Mouse (Mus musculus) urinary bladder, postnatal 14 days (tissue): ENCODE data around the gene H2-T3.
"Not testable (repeated sequence)": the region's sequence is repeated elsewhere in the genome, so short reads cannot be mapped to it uniquely, and the experiment has no call there.

ENCODE experiments used
- DNase-seq: peaks from one replicate; pipeline ENCODE4 v3.0.0; 2021; ENCODE audit warnings: low spot score

The H2-T3 gene

DNA sequence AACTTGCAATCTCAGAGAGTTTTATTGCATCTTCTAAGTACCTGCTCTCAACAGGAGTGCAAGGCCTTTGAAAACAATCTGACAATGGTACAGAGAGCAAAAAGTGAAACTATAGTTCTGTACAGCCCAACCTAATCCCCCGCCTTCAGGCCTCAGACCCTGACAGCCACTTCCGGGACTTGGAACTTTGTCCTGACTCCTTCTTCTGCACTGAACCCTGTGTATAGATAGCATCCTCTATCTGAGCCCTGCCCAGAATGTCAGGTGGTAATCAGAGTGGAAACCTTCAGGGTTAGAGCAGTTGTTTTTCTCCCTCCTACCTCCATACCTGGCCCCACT lies at the start of gene H2-T3:
Gene H2-T3, minus strand, starts transcription at position 119 of the 339 bp plus-strand sequence.
- no peak for DNase-seq

DNA sequence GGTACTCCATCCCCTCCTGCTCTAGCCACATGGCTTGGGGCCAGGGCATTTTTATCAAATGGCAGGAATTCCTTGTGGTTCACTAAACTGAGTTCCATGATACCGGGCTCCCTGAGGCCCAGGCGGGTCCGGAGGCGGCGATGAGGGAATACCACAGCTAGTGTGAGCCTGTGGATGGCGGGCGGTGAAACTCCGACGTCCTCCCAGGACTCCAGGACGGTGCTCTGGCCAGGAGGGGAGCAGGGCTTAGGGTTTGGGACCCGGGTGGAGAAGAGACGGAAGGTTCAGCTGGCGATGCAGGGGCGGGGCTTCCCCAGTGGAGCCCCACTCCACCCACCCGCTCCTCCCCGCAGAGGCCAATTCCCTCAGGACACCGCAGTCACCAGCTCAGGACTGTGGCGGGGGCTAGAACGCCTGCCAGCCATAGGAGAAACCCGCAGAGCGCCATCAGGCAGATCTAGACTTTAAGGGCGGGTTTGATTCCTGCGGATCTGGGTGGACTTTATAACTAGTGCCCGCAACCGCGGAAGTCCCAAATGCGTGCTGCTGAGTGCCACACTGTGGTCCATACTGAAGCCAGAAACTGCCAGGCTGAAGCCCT lies 47.3 kb upstream of the H2-T3 start:
- DNase-seq: no peak

DNA sequence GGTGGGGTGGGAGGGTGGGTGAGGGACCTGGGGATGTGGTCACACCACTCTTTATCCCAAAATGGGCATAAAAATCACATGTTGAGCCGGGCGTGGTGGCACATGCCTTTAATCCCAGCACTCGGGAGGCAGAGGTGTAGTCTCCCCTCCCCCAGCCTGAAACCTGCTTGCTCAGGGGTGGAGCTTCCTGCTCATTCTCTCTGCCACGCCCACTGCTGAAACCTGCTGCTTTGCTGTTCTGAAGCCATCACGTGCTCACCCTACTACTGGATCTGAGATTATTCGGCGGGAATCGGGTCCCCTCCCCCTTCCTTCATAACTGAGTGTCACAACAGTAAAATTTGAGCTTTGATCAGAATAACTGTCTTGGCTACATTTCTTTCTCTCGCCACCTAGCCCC lies 45.2 kb upstream of the H2-T3 start:
- DNase-seq: peak; percentile 46

DNA sequence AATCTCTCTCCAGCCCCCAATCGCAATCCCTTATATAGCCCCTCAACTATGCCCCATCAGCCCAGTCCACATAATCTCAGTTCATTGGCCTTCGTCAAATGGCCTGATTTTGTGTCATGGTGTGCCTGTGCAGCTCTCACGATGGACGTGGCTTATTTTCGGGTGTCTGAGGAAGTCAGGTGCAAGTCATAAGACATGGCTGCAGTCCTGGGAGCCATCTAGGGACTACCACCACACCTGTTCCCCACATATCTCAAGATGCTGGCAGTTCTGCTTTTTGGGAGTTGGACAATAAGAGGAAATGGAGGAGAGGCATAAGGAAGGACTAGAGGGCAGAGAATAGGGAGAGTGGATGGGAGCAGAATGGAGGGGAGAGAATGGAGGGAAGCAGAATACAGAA lies 43.5 kb upstream of the H2-T3 start:
- no peak for DNase-seq

DNA sequence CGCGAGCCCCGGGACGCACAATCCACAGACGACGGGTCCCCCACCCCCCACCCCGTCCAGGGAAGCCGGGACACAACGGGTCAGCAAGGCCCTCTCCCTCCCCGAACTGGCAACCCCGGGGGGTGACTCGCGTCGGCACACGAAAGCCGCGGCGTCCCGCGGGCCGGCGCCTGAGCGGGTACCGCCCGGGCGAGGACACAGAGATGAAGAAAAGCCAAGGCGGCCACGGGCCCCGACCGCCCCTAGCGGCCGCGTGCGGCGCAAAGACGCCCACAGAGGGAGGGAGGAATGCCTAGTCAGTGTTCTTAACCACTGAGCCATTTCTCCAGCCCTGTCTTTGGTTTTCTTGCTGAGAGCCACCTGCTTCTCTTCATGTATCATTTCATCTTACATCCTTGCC lies 41.2 kb upstream of the H2-T3 start:
- DNase-seq: peak; percentile 71

- no peak for DNase-seq
These were observed 39.0 kb upstream of the H2-T3 start for GRCm38 (mm10) chr17:36229046-36229445.

GRCm38 (mm10) chr17:36226921-36227320 lies 36.8 kb upstream of the H2-T3 start:
- DNase-seq: peak; percentile 28

- peak; percentile 18 for DNase-seq
These were observed 35.2 kb upstream of the H2-T3 start for GRCm38 (mm10) chr17:36225231-36225824.

- DNase-seq: no peak
These were observed 34.4 kb upstream of the H2-T3 start for GRCm38 (mm10) chr17:36224451-36224850.

DNA sequence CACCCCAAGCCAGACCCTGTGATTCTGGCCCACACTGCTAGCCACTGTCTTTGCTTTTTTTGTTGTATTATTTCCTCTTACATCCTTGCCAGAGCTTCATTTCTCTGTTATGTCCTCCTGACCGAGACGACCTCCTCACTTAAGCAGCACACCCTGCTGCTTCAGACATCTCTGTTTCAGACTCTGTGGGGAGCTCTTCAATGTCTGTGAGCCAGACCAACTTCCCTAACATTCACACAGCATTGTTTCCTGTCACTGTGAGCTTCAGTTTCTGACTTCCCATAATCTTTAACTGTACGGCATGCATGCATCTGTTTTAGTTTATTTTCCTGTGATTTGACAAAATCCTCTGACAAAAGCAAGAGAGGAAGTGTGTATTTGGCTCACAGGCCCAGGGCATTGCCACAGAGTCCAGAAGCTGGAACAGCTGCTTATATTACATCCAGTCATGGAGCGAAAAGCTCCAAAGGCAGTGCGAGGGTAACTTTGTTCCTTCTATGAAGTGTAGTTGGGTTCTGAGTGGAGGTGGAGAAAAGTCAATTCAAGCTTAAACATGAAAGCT lies 28.6 kb upstream of the H2-T3 start:
- no peak for DNase-seq

DNA sequence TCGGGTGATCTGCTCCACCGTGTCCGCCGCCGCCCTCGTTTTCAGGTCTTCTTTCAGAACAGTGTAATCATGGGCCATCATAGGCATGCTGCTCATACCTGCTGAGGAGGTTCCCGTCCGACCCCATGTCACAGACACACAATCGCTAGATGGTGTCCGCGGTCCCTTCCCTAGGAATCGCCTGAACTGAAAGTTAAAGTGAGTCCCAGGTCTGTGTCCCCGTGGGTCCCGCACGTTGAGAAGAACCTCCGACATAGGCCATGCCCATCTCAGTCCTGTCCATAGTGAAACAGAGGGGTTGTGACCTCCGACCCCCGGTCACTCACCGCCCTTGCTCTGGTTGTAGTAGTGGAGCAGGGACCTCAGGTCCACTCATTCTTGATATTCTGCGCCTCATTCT lies 25.5 kb upstream of the H2-T3 start:
- no peak for DNase-seq

DNA sequence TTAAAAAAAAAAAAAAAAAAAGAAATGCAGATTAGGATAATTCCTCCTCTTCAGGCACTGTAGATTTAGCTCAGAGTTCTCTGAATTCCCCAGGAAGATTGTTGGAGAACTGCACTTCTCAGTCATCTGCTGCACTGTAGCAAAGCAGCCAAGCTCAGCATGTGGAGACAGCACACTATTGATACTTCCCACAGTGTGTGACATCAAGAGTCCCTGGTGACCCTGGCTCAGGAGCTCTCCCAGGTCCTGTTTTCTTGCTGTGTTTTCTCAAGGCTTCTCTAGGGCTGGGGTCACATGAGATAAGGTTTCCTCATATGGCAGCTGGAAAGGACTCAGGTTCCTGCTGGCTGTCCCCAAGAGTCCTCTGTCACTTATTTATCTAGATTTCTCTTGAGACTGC lies 16.8 kb upstream of the H2-T3 start:
- no peak for DNase-seq

- no peak for DNase-seq
These were observed 15.8 kb upstream of the H2-T3 start for GRCm38 (mm10) chr17:36205862-36206261.

DNA sequence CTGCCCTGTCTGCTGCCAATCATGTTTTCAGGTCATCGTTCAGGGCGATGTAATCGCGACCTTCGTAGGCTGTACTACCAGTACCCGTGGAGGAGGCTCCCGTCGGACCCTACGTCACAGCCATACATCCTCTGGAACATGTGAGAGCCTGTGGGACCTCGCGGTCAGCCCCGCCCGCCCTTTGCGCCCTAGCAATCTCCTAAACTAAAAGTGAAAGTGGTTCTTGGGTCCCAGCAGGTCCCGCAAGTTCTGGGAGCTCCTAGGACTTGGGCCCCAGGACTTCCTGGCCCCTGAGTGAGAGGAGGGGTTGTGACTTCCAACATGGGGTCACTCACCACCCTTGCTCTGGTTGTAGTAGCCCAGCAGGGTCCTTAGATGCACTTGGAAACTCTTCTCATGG lies 15.4 kb upstream of the H2-T3 start:
- DNase-seq: peak; percentile 34

- no peak for DNase-seq
These were observed 11.8 kb upstream of the H2-T3 start for GRCm38 (mm10) chr17:36201851-36202250.

- DNase-seq: no peak
These were observed 8.2 kb upstream of the H2-T3 start for GRCm38 (mm10) chr17:36198317-36198716.

DNA sequence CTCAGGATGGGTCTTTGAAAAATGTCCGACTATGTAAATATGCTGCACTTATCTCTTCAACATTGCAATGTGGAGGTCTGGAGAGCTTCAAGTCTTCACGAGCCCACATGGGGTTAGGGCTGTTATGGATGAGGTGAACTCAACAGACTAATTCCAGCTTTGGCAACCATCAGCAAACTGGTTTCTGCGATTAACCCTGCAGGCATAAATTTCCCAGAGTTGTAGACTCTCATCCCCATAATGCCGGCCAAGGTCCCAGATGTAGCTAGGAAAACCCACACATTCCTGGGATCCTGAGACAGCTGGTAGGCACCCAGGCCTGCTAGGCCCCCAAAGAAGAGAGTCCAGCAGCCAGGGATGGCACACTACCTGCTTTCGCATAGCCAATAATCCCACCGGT lies 4.4 kb upstream of the H2-T3 start:
- no peak for DNase-seq

GRCm38 (mm10) chr17:36193546-36194141 lies 3.6 kb upstream of the H2-T3 start:
- peak; percentile 64 for DNase-seq

DNA sequence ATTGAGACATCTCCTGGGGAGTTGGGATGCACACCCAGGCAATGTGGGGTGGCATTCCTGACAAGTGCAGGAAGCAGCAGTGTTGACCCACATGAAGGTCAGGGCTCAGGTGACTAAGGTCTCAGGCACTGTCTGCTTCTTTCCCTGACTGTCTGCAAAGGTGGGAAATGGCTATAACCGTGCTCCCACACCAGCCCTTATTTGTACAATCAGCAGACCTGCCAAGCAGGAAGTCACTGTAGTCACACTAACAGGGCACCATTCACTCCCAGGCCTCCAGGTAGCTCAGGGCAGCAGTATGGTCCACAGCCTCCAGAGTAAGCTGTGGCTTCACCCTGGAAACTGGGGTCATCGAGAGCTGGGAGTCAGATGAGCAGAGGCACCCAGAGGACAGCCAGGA lies 2.3 kb upstream of the H2-T3 start:
- DNase-seq: no peak

- no peak for DNase-seq
These were observed 457 bp downstream of the H2-T3 start for GRCm38 (mm10) chr17:36189491-36190168.

- no peak for DNase-seq
These were observed 2.5 kb downstream of the H2-T3 start for GRCm38 (mm10) chr17:36187540-36187939.

DNA sequence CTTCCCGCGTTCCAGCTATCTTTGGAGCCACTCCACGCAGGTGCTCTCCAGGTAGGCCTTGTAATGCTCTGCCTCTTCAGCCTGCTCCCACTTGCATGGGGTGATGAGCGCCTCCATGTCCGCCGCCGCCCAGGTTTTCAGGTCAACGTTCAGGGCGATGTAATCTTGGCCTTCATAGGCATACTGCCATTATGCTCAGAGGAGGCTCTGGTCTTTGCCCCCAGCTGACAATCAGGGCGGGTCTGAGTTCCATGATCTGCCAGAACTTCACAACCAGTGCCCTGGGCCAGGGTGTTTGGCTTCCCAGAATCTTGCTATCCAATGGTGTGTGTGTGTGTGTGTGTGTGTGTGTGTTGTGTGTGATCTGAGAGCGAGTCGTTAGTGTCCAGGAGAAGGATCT lies 7.9 kb downstream of the H2-T3 start:
- no peak for DNase-seq

DNA sequence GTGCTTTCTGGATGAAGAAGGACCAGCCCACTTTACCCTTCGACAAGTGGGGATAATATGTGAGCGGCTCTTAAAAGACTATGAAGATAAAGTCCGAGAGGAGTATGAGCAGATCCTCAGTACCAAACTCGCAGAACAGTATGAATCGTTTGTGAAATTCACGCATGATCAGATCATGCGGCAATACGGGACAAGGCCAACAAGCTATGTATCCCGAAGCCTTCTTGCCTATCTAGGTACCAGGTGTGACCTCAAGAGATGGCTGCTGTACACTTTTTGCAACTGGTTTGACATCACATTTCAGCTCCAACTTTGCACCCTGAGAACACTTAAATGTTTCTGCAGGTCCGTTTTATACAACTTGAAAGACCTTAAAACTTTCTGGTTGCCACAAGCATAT lies 10.6 kb downstream of the H2-T3 start:
- not testable (repeated sequence) for DNase-seq
